Mouse (Mus musculus) megakaryocyte, embryonic 14.5 days (primary cell): ENCODE data around the gene Nfyc.

Experiments used
- FLI1 ChIP-seq: IDR thresholded peaks from 2 replicates; pipeline ENCODE4 v1.6.1; 2012; ENCODE audit warnings: low read length, inconsistent platforms, mixed read lengths
- GATA1 ChIP-seq: IDR thresholded peaks from 3 replicates; pipeline ENCODE4 v1.6.1; 2012; ENCODE audit warnings: mixed read lengths, low read length, inconsistent platforms, borderline replicate concordance

DNA sequence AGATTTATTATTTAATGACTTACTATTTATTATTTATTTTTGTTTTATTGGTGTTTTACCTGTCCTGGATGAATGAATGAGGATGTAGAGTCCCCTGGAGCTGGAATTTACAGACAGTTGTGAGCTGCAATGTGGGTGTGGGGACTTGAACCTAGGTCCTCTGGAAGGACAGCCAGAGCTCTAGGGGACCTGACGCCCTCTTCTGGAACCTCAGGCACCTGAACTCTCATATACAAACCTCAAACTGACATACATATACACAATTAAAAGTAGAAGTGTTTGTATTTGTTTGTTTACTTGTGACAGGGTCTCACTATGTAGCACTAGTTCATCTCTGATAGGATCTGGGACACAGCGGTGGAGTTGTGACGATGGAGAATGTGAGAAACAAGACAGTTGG is 10.0 kb upstream of the Nfyc start:
- no peak for TF ChIP-seq GATA1
- no peak for TF ChIP-seq FLI1
